Mouse (Mus musculus) thymus, adult 2 months (tissue): ENCODE data around the gene Osbpl8.

Experiments
- CTCF ChIP-seq: fragments of 200-500 bp; IDR thresholded peaks from 2 replicates; pipeline ENCODE4 v1.5.1; 2012; ENCODE audit warnings: mild to moderate bottlenecking, control low read depth, low read length, moderate library complexity, borderline replicate concordance; ENCODE audit not compliant: control insufficient read depth, poor library complexity, insufficient read depth; ENCODE audit errors: extremely low read depth
- POLR2A ChIP-seq: fragments of 200-500 bp; IDR thresholded peaks from 2 replicates; pipeline ENCODE4 v1.6.1; 2012; ENCODE audit warnings: mild to moderate bottlenecking, low read length, control low read depth, moderate library complexity; ENCODE audit not compliant: control insufficient read depth, poor library complexity, insufficient read depth; ENCODE audit errors: extremely low read depth

DNA sequence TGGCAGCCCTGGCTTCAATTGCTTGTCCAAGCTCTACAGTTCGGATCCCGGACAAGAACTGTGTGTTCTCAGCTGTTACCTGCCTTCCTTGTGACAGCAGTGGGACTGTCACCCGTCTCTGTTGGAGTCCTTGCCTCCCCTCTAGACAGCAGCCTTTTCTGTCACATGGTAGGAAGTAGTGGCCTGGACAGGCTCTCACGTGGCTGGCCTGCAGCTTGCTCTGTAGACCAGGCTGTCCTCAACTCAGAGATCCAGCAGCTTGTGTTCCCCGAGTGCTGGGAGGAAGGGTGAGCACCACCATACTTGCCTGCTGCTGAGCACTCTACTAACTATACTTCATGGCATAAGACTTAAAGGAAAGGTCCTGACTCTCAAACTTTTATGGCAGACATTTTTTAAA is 87.1 kb downstream of the Osbpl8 start:
- TF ChIP-seq CTCF (no peak), POLR2A (no peak)
